Mouse (Mus musculus): ENCODE measurements around the gene Hspa1b.

DNA sequence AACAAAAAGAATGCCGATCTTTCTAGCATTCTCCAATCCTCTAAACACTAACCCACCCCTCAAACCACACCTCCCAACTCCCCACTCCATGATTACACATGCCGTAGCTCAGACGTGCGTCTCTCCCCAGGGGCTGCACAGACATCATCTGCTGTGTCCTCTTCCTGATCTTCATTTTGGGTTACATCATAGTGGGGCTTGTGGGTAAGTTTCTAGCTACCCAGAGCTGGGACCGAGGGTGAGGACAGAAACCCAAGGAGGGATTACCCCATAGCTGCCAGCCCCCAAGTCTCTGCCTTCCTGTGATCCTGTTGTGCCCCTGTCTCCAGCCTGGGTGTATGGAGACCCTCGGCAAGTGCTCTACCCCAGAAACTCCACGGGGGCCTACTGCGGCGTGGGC lies 41.9 kb downstream of the Hspa1b start:
- no peak for TF ChIP-seq EP300 (optimal IDR thresholded peaks at IDR 0.05)
- no peak for TF ChIP-seq CTCF (IDR thresholded peaks at IDR 0.05; ENCODE audit: low read depth)
